Mouse (Mus musculus): ENCODE measurements around the gene Kcnh6.
A peak's percentile ranks its signal among the peaks of the same experiment; 100 is the strongest.
"Not testable (repeated sequence)": the region's sequence is repeated elsewhere in the genome, so short reads cannot be mapped to it uniquely, and the experiment has no call there.

The Kcnh6 gene

DNA sequence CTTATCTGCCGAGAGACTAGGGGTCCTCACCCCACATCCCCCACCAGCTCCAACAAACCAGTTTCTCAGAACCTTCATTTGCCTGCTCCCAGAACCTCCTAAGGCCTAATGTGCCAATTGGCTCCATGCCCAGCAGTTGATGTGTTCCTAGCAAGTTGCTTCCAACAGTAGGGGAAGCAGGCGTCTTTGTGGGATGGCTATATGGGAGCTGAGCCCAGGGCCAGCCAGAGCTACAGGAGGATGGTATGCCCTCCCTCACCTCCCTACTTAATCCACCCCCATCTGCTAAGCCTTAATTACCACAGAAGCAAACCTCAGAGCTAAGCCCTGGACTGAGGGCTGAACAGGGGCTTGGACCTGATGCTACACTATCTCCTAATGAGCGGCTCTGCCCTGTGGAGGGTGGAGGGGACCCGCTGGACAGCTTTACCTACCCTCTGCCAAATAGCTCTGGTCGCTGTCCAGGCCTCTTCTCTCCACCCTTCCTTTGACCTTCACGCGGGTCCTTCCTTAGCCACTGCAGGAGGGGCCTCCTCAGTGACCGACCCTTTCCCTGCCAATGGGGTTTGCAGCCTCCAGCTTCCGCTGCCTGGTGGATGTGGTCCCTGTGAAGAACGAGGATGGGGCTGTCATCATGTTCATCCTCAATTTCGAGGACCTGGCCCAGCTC, 5.8 kb downstream of the Kcnh6 start:
- peak; percentile 78 to 79 for DNase-seq (ENCODE audit: low spot score in 2 of 2)

DNA sequence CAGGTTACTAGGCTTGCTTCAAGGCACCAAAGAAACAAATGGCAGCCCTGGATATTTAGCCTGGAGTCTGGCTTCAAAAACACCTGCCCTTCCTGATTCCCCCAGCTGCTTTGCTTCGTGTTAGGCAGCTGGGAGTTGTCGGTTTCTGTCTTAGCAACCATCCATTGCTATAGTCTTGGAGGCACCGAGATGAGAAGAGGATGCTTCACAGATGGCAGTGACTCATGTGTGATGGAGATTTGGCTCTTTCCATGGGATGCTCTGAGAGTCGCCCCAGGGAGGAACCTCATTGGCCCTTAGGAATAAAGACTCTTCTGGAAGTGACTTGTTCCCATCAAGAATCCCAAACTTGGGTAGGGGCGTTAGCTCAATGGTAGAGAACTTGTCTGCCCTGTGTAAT, 8.5 kb downstream of the Kcnh6 start:
- no peak for DNase-seq (ENCODE audit: low spot score in 2 of 2)

DNA sequence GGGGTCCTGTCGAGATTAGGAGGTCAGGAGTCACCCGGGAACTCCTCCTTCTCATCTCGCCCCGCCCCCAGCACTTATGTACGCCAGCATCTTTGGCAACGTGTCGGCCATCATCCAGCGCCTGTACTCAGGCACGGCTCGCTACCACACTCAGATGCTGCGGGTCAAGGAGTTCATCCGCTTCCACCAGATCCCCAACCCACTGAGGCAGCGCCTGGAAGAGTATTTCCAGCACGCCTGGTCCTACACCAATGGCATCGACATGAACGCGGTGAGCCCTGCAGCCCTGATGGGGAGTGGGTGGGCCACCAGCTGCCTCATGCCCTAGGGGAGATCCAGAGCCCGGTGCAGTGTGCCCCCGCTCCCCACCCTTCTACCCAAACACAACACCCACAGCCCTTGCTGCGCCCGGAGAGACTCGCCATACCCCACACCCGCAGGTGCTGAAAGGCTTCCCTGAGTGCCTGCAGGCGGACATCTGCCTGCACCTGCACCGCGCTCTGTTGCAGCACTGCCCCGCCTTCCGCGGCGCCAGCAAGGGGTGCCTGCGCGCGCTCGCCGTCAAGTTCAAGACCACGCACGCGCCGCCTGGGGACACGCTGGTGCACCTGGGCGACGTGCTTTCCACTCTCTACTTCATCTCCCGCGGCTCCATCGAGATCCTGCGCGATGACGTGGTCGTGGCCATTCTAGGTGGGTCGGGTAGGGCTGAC, 12.3 kb downstream of the Kcnh6 start:
- DNase-seq (ENCODE audit: low spot score in 2 of 2): peak; percentile 71 to 72

DNA sequence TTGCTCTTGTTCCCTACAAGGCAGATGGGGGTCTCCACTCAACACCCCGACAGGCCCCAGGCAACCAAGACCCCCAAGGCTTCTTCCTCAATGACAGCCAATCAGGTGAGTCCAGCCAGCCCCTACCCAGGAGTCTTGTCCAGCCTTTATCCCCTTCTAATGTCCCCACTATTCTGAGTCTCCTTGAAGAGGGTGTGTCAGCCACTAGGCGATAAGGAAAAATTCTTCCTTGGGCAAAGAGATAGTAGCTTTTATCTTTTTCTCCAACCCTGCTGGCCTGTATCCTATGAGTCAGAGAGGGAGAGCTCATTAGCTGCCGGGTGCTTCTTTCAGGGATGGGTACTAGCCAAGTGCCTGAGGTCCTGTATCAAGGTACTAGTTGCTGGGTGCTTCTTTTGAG, 17.9 kb downstream of the Kcnh6 start:
- DNase-seq (ENCODE audit: low spot score in 2 of 2): no peak

DNA sequence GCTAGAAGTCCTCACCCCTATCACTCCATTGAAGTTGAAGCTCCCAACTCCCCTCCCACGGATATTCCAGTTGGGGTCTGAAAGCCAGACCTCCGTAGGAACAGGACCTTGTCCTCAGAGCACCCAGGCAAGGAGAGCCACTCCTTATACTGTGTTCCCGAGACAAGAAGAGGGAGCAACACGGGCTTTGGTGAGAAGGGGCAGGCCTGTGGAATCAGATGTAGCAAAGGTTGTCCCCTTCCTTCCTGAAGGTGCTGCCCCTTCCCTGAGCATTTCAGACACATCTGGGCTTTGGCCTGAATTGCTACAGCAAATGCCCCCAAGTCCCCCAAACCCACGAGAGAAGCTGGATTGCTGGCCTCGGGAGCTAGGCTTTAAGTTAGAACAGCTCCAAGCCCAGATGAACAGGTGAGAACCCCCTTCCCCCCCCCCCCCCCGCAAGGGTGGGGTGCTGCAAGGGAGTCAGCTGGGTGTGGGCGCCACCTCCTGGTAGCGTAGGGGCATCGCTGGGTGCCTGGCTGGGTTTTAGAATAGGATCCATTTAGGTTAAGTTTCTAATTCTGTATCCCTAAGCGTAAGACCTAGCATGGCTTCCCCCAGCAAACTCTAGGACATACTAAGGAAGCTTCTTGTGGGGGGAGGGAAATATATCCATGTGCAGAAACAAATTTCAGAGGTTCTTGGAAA, 18.7 kb downstream of the Kcnh6 start:
- peak; percentile 72 to 75 for DNase-seq (ENCODE audit: low spot score in 2 of 2)

DNA sequence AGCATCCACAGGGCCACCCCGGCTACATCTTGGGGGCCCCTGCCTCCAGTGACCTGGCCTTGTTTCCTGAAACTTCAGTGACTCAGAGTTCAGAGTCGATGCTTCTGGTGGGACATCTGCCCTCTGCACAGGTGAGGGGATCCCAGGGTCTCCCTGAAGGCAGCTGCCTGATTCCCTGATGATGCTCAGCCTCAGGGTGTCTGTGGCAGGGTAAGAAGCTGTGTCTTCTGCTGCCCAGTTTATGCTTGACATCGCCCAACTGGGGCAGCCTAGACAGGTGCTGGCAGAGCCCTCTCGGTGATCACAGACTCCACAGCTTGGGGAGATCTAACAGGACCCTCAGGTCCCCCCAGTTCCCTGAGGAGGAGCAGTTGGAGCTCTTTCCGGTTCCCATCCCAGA, 19.7 kb downstream of the Kcnh6 start:
- DNase-seq (ENCODE audit: low spot score in 2 of 2): no peak

DNA sequence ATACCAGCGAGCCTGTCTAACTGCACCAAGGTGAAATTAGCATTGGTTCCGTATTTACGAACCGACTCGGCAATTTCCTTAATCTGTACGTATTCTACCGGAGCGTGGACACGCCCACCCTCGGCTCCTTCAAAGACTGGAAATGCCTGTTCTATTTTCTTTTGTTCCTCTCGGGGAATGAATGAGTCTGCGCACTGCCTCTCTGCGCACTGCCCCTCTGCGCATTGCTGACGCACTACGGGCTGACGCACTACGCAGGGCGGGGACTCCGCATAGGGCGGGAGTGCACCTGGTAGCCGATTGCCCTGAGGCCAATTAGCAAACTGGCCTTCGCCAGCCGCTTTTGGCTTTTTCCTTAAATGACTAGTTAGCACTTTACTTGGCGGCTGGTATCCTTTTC, 24.1 kb downstream of the Kcnh6 start:
- DNase-seq (ENCODE audit: low spot score in 2 of 2): not testable (repeated sequence)

DNA sequence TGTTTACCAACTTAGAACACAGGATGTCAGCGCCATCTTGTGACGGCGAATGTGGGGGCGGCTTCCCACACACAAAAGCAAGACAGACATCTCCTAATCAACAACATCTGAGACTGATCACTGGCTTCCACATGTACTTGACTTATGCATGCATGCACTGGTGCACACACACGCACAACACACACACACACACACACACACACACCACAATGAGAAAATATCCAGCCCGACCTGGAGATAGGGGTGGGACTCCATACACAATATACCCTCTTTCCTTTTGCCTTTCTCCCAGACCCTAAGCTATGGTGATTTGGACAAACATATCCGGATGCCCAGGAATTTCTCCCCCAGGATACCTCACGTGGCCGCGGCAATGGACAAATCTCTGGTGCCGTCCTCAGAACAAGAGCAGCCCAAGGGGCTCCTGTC, 25.6 kb downstream of the Kcnh6 start:
- DNase-seq (ENCODE audit: low spot score in 2 of 2): peak in 1 of 2 experiments; percentile 46

DNA sequence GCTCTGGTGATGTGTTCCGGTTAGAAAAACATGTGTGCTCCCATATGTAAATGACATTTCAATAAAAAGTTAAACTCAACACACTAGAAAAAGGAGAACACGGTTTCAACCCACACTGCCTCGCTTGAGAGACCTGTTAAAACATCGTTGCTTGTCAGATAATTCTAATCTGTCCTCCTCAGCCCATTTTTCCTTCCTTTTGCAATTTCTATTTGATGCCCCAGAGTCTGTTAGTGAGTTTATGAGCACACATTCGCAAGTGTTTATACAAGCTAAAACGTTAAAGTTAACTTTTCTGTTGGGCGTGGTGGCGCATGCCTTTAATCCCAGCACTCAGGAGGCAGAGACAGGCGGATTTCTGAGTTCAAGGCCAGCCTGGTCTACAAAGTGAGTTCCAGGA, 27.1 kb downstream of the Kcnh6 start:
- no peak for DNase-seq (ENCODE audit: low spot score in 2 of 2)

DNA sequence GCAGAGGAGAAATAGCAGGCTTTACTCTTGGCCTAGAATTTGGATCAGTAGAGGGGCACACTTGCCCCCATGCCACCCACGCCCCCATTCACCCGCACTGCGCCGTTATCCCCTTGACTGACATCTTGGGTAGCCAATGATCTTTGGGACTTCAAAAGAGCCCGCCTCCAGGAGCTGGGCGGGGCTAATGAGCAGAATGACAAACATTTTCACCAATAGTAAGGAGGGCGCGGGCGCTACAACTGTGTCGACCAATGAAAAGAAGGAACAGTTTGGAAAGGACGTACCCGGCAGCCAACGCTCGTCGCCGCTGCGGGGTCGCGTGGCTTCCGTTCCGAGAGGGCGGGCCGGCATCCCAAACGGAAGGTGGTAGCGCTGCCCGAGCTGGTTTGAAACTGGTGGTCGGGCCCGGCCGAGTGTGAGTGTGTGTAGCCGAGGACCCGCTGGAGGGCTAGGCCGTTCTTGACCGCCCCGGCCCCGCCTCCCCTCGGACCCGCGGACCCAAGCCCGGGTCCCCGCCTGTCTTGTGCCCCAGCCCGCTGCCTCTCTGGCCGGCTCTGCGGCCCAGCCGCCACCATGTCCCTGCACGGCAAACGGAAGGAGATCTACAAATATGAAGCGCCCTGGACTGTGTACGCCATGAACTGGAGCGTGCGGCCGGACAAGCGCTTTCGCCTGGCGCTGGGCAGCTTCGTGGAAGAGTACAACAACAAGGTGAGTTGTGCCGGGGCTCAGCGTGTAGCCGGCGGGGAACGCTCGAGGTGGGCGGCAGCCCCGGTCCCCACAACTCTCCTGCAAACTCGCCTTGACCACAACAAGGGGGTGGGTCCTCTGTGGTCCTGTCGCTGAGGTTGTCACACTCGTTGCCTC, 28.9 kb downstream of the Kcnh6 start, which contains the start of gene Dcaf7:
TSS of gene Dcaf7 (plus strand) at position 325 of the 870 bp plus-strand sequence.
- peak; percentile 99 for DNase-seq (ENCODE audit: low spot score in 2 of 2)

DNA sequence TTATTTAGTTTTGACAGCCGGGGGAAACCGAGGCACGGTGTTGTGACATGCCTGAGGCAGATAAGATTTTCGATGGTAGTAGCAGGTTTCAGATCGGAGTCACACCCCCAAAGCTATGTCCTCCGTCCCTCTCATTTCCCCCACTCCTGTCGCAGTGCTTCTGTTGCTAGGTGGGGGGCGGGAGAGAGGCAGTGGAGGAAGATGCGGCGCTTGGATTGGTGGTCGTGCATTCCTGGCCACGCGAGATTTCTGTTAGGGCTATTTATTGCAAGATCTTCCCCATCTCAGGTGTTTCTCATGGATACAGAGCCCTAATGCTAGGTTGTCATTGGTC, 29.5 kb downstream of the Kcnh6 start:
- peak; percentile 92 to 97 for DNase-seq (ENCODE audit: low spot score in 2 of 2)

DNA sequence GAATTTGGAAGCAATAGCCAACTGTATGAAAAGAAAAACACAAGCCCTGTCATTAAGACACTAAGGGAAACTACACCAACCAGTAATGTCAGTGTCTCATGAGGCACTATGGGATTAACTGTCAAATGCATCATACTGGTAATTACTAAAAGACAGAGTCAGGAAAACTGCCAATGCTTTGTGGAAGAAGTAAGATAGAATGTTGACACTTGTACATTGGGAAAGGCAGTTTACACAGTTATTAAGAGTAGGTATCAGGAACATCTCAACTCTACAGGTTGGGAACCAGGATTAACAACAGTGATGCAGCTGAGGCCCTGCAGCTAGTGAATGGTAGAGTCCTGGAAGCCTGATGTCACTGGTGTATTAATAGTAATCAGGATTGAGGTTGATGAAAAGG, 36.4 kb downstream of the Kcnh6 start:
- no peak for DNase-seq (ENCODE audit: low spot score in 2 of 2)

DNA sequence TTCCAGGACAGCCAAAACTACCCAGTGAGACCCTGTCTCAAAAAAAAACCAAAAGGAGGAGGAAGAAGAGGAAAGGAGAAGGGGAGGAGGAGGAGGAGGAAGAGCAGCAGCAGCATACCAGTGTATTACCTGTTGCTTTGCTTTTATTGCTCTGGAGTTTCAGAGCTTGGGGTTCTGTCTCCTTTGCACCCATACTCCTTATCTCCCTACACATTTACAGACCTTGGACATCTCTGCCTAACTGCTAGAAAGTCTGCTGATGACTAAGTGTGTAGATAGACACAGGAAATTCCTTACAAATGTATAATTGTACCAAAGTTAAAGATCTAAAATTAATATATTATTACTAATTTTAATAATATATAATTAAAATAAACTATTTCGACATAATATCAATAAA, 37.3 kb downstream of the Kcnh6 start:
- DNase-seq (ENCODE audit: low spot score in 2 of 2): no peak

DNA sequence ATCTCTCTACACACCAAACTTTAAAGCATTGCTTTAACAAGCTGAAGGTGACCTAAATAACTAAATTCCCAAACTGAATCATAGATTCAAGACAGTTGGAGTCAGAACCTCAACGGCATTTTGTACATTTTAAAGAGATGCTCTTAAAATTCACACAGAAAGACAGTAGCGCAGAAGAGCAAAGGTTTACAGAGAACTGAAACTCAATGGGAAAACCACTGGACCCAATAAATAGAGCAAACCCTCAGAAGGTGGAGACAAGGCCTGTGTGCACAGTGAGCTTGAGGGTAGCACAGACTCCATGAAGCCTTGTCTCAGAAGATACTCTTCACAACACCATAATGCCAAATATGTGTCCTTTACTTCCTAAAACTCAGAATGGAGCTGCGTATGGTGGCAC, 37.9 kb downstream of the Kcnh6 start:
- no peak for DNase-seq (ENCODE audit: low spot score in 2 of 2)

DNA sequence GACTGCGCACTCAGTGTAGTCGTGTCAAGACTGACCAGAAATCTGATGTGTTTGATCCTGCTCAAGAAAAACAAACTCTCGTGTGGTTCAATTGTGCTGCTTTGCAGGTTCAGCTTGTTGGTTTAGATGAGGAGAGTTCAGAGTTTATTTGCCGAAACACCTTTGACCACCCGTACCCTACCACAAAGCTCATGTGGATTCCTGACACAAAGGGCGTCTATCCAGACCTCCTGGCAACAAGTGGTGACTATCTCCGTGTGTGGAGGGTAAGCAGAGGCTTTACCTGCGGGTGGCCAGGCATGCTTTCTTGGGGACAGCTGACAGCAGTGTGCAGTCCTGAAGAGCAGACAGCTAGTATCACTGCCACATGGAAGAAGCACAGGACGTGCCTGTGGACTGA, 38.7 kb downstream of the Kcnh6 start:
- DNase-seq (ENCODE audit: low spot score in 2 of 2): no peak

DNA sequence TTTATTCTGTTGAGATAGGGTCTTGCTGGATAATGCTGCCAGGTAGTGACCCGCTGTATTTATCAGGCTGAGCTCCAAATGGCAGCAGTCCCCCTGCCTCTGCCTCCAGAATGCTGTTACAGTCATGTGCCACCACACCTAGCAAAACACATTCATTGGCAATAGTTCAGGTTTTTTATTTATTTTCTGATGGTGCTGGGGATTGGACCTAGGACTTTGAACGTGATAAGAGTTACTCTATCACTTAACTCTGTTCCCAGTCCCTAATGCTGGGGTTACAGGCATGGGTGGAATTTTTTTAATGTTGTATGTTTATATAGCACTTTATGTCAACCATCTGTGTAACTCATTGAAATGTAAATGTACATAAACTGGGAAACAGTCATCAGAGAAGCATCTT, 46.0 kb downstream of the Kcnh6 start:
- DNase-seq (ENCODE audit: low spot score in 2 of 2): no peak

DNA sequence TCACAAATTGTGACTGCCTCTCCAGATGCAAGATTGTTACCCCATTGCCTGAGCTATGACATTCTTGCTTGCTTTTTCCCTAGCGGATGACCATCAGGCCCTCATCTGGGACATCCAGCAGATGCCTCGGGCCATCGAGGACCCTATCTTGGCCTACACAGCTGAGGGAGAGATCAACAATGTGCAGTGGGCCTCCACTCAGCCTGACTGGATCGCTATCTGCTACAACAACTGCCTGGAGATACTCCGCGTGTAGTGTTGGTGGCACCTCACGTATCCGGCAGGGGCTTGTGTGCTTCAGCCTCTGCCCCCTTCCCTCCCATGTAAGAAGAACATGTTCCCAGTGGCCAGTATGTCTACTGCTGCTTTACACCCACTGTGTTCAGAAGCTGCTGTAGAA, 46.7 kb downstream of the Kcnh6 start:
- DNase-seq (ENCODE audit: low spot score in 2 of 2): no peak

DNA sequence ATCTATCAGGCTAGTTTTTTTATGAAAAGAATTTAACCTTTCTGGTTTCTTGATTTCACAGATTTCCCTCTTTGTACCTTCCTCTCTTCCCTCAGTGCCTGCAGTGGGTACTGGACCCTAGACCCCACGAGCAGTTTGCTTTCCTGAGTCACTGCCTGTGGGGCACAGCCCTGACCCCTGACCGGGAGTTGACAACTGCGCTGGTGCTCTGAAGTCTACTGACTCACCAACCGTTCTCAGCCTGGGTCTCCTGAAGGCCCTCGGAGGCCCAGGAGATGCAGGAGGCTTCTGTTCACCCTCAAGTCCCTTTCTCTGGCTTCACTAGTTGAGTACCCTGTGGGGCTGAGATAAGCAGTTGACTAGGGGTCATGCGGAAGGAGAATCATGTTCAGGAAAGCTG, 47.4 kb downstream of the Kcnh6 start:
- no peak for DNase-seq (ENCODE audit: low spot score in 2 of 2)

DNA sequence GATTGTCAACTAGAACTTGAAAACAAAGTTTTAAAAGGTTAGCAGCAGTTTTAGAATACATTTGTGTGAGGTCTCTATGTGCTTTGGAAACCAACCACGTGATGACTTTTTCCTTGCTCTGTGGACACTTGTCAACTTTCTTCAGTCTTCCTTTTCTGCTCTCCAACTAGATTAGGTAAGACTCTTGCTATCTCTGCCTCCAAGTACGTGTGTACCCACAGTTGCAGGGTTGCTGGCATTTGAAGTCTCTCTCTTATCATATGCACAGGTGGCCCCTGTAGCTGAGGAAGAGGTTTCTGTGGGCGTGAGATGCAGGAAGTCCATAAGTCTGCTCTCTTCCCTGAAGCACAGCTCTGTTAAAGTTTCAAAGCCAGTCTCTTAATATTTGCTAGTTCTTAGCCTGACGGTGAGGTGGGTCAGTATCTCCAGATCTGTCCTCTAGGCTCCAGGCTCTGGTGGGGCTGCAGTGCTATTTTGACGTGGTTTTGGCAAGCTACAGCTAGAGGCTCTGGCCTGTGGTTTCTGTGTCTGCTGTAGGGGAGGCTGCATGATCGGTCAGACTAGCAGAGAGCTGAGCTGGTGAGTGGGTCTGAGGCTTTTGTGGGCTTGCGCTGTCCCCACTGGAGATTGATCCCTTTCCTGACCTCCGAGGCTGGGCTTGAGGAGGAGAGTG, 49.0 kb downstream of the Kcnh6 start:
- DNase-seq (ENCODE audit: low spot score in 2 of 2): no peak

DNA sequence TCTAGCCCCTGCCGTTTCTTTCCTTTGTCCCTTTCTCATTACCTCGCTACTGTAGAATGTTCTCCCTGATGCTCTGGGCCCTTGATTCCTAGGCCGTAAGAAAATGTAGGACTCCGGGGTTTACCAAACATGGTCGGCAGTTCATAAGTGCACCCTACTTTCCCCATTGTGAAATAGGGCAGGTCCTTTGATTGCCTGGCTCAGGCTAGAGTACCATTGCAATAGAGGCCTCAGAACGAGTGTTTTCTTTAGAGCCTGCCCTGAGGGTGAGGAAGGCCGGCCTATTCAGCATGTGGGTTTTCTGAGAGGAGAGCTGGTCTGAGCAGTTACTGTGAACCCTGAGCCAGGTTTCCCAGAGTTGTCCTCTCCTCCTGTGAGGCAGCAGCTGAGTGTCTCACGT, 50.1 kb downstream of the Kcnh6 start:
- no peak for DNase-seq (ENCODE audit: low spot score in 2 of 2)

DNA sequence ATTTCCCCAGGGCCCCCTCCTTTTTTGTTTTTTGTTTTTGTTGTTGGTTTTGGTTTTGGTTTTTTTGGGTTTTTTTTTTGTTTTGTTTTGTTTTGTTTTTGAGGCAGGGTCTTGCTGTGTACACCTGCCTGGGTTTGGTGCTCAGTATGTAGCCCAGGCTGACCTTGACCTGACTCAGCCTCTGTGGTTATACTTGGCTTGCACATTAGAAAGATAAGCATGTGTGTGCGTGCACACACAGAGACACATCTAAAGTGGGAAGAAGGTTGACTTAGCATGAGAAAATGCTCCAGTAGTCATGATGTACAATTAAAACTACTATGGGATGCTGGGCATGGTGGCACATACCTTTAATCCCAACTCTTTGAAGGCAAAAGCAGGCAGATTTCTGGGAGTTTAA, 52.6 kb downstream of the Kcnh6 start:
- no peak for DNase-seq (ENCODE audit: low spot score in 2 of 2)

DNA sequence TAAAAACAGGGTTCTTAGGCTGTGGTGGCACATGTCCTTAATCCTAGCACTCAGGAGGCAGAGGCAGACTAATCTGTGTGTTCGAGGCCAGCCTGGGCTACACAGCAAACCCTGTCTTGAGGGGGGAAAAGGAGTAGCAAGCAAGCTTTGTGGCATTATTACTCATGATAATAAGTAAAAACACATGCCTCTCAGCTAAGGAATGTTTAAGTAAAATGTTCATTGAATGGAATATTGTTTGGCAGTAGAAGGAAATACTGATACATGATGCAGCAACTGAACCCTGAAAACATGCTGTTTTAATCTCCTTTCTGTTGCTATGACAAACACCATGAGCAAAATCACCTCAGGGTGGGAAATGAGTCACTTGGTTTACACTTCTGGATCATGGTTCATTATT, 53.4 kb downstream of the Kcnh6 start:
- DNase-seq (ENCODE audit: low spot score in 2 of 2): no peak
